Mouse (Mus musculus) right cerebral cortex, postnatal 14 days (tissue): Measurements from ENCODE around the gene Prelid1.

Source experiments
- DNase-seq: peaks from one replicate; pipeline ENCODE4 v3.0.0; 2022

The Prelid1 gene

DNA sequence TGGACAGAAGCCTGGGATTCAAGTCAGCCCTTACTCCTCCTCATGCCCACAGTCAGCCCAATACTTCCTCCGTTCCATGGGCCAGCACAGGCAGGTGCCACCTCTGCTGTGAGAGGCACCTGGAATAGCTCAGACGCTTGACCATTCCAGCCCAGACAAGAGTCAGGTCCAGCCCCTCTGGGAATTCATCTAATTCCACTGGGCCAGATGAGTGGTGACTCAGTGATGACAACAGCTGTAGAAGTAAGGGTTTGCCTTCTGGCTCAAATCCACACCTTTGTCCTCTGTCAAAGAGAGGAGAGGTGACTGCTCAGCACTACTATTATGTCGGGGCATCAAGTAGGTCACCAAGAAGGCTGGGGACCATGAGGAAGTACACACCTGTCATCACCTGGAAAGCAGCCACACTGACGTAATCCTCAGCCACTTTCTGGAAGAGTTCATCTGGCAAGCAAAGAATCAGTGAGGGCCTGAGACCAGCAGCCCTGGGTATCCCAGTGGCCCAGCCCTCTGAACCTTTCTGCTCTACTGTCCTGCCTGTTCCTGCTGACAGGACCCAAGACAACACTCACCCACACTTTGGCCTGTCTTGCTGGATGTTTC lies at the start of gene Prelid1:
TSS of gene Prelid1 (plus strand) at position 570 of the 603 bp plus-strand sequence.
- DNase-seq = no peak

DNA sequence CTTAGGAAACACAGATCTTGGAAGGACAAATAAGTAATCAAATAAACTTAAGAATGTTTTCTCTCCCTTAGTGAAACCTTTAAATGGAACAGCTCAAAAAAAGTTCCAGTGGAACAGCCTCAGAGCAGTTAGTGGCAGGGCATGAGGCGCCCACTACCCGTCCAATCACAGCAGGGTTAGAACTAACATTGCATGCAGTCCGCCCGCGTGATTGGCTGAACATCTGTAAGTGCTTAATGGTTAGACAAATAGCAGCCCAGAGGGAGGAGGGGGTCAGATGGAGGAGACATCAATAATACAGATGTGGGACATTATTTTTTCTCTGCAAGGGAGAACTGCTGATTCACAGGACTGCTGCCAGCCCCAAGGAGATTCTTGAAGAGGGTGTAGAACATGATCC lies 43.1 kb upstream of the Prelid1 start:
- DNase-seq = no peak

DNA sequence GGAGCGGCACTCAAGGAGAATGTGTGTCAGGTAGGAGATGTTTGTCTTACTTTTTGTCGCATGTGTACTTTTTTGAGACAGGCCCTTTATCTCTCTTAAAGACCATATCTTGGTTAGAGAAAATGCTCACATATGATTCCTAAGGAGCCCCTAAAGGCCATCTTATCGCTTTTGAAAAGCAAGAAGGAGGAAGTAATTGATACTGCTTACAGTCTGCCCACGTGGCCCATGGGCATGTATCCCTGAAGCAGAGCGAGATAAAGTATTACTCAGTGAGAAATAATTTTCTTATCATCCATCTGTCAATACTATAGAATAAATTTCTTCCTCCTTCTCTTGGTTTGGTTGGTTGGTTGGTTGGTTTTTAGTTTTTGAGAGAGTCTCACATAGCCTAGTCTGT lies 42.7 kb upstream of the Prelid1 start:
- no peak for DNase-seq

DNA sequence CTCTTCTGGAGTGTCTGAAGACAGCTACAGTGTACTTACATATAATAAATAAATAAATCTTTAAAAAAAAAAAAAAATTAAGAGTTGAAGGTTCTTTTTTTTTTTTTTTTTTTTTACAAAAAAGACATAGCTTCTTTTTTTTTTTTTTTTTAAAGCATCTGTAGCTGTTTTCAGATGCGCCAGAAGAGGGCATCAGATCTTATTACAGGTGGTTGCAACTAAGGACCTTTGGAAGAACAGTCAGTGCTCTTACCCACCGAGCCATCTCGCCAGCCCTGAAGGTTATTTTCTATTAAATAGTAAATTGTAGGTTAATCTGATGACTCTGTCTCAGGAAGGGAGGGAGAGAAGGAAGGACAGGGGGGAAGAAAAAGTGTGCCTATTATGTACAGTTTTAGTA lies 31.4 kb upstream of the Prelid1 start:
- no peak for DNase-seq

DNA sequence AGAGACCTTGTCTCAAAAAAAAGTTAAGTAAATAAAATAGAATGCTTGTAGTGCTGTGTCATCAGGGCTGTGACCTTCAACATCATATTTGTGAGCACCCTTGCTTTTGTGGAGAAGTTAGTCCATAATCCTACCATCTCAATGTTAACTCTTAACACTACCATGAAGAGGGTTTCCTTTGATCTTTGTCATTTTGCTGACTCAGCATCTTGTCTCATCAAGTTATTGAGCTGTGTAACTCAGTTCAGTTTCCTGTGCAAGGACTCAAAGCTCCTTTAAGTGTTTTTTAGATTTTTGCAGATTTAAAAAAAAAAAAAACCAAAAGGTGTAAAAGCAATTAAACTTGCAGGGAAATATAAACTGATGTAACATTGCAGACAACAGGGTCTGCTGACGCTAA lies 23.5 kb upstream of the Prelid1 start:
- DNase-seq = no peak

DNA sequence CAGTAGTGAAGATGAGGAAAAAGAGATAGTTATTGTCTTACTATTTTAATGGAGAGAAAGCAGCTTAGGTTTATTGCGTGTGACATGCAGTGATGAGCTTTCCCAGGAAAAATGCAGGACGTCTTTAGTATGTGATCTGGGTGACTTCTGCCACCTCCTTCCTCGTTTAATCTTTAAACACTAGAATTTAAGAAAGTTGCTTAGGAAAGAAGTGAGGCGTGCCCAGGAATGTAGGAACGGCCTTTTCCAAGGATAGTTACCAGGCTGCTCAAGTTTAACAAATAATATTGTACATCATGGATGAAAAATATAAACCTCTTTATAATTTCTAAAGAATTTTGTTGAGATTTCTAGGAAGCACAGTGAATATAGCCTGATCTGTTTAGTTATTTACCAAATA lies 19.4 kb upstream of the Prelid1 start:
- no peak for DNase-seq

DNA sequence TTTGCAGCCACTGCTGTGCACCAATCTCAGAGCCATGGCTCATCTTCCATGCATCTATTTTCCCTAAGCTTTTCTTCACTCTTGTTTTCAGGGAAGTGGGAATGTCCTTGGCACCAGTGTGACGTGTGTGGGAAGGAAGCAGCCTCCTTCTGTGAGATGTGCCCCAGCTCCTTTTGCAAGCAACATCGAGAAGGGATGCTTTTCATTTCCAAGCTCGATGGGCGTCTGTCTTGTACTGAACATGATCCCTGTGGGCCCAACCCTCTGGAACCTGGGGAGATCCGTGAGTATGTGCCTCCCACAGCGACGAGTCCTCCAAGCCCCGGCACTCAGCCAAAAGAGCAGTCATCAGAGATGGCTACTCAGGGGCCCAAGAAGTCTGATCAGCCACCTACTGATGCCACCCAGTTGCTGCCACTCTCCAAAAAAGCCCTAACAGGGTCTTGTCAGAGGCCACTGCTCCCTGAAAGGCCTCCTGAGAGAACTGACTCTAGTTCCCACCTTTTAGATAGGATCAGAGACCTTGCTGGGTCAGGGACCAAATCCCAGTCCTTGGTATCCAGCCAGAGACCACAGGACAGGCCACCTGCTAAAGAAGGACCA lies 8.2 kb upstream of the Prelid1 start:
- peak; percentile 27 for DNase-seq

DNA sequence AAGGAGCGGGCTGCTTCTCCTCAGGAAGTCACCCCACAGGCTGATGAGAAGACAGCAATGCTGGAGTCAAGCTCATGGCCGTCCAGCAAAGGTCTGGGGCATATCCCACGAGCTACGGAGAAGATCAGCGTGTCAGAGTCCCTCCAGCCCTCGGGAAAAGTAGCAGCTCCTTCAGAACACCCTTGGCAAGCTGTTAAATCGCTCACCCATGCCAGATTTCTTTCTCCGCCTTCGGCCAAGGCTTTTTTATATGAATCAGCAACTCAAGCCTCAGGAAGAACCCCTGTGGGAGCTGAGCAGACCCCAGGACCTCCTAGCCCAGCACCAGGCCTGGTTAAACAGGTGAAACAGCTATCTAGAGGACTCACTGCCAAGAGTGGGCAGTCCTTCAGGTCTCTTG lies 7.2 kb upstream of the Prelid1 start:
- DNase-seq = no peak

DNA sequence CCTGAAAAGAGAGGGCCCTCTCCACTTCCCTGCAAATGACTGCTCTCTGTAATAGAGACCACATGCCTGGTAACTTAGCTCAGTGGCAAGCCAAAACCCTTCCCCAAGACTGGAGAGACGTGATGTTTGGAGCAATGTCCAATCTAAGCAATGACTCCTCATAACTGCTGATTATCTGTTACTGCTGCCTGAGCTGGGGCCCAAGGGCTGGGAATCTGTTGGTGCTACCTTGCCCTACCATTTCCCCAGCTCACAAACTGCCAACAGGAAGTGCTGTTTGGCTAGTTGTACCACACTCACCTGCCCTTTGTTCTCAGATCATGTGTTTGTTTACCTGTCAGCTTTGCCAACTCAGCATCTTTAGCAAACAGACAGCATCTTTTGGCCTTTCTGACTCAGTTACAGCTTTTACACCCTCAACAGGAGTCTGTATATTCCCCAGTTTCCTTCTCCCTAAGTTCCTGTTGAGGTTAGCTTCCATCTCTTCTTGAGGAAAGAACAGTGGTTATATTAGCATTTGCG lies 5.3 kb upstream of the Prelid1 start:
- no peak for DNase-seq

DNA sequence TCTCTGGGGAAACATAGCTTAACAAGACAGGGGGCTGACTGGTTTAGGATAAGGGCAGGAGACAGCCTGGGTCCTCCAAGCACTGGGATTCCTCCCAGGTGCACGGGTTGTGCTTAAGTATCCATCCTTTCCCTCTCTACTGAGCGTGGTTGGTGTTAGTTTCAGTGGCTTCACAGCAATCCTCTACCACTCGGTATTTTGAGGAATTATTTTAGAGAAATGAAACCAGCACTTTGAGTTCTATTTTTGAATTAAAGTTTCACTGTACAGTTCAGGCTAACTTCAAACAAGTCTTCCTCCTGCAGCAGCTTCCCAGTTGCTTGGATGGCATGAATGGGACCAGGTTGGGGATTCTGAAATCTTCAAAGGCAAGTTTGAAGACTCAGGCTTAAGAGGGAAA lies 1.9 kb upstream of the Prelid1 start:
- DNase-seq = no peak

DNA sequence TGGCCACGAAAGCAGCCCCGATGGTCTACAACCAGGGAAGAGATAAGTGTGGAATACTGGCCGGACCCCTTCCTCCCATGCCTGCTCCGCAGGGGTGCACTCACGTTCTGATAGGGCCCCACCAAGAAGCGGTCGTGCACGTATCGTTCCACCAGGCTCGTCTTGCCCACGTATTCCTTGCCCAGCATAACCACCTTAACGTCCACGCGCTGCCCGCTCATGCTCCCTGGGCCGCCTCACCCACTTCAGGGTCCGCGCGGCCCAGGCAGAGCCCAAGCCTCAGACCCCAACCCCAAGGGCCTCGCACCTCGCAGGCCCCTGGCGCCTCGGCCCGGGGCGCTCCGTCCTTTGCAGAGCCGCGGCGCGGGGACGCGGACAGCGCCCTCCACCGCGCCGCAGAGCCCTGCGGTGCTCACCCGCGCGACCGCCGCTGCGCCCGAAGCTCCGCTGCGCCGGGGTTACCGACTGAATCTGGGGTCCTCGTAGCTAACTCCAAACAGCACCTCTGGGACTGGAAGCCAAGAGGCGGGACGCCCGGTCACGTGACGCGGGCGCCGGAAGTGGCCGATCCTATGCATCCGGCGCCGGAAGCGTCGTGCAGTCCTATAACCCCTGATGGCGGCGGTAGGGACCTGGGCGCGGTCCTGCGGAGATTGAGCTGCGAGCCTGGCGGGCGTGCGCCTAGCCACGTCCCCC lies 1.3 kb downstream of the Prelid1 start, which contains the start of gene Rab24:
TSS of gene Rab24 (minus strand) at position 513 of the 696 bp plus-strand sequence.
- peak; percentile 89 for DNase-seq

DNA sequence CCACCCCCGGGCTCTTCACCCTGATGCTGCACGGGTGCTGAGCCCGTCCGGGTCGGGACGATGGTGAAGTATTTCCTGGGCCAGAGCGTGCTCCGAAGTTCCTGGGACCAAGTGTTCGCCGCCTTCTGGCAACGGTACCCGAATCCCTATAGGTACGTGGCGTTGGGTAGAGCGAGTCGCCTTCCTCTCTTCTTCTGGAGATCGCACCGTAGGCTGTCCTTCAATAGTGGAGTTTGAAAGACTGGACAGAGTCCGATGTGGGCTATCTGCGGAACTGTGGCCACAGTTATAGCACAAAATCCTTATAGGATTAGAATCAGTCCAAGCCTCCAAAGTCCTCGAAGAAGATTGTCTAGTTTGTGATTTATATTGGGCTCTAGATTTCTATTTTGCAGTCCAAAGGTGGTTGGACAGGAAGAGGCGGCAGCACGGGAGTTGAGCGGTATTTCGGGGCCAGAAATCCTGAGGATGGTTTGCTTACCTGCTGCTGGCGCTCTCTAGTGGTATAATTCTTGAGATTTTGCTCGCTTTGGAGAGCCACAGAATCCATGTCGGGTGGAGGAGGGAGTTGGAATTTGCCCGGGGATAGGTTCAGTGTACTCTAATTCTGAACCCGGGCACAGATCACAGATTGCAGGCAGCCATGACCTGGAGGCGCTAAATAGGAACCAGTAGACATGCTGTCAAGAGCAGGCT lies 2.0 kb downstream of the Prelid1 start:
- DNase-seq = peak; percentile 34

DNA sequence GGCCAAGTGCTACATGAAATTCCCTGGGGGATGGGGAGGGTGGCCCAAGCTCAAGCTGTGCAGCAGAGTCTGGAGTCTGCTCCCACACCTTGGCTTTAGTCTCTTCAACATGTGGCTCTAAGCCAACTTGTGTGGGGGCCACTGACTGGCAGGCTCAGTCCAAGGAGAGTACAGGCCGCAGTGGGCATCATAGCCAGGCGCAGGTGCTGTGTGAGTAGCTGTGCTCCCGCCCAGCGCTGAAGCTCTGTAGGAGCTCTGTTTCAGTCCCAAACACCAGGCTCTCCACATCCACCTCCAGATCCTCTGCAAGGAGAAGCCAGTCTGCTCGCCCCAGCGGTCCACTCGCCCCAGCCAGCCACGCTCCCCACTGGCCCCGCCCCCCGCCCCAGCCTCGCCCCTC lies 5.3 kb downstream of the Prelid1 start:
- DNase-seq = no peak

DNA sequence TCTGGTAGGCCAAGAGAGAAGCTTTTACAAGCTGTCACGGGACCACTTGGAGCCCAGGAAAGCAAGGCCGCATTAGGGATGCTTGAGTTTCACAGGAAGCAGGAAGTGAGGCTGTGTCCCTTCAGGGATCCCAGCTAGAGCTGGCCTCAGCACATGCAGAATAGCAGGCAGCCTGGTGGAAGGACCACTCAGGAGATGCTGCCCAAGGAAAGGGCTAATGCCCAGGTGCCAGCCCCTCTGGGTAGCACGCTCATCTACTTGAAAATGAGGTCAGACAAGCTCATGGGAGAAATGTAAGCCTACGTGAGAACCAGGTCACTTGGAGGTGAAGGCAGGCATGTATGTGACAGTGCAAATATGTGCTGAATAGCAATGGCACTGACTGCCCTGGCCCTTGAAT lies 6.9 kb downstream of the Prelid1 start:
- no peak for DNase-seq

DNA sequence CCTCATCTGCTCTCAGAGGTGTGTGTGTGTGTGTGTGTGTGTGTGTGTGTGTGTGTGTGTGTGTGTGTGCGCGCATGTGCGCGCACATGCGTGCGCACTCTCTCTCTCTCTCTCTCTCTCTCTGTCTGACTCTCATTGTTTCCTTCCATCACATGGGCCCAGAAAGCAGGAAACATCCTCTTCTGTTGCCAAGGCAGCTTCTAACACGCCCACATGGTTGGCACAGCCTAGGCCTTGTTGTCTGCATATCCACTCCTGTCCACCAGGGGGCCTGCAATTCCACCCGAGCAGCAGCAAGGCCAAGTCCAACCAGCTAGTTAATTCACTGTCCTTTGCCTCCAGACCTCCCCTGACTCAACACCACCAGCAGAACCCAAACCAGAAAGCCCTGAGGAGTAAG lies 7.3 kb downstream of the Prelid1 start:
- peak; percentile 84 for DNase-seq

DNA sequence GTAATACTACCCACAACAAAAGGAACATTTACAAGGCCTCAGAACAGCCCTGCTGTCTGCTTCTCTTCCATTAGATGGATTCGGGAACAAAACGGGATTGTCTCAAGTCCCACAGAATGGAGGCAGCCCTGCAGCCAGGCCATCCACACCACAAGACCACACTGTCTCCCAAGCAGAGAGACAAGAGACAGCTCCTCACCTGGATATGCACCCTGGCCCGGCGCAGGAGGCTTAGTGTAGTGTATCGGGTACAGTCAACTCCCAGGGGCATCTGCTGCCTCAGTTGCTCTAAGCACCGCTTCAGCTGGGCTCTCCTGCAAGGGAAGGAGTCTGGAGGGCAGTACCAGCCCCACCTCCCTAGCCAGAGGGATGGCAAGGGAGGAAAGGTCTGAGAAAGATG lies 7.9 kb downstream of the Prelid1 start:
- DNase-seq = no peak

DNA sequence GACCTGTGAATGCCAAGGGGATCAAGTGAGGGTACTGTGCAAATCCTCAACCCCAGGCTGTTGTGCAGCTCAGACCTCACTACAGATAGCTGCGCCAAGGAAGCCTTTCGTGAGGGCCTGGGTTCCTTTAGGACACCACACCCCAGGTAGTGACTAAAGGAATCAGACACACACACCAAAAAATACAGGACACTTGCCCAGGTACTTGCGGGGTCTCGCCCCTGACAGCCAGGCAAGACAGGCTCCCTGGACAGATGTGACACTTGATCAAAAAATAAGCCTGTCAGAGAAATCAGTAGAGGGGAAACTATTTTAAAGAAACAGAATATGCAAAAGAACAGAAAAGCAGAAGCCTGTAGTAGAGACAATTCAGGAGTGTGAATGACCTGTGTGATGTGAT lies 8.3 kb downstream of the Prelid1 start:
- DNase-seq = no peak

DNA sequence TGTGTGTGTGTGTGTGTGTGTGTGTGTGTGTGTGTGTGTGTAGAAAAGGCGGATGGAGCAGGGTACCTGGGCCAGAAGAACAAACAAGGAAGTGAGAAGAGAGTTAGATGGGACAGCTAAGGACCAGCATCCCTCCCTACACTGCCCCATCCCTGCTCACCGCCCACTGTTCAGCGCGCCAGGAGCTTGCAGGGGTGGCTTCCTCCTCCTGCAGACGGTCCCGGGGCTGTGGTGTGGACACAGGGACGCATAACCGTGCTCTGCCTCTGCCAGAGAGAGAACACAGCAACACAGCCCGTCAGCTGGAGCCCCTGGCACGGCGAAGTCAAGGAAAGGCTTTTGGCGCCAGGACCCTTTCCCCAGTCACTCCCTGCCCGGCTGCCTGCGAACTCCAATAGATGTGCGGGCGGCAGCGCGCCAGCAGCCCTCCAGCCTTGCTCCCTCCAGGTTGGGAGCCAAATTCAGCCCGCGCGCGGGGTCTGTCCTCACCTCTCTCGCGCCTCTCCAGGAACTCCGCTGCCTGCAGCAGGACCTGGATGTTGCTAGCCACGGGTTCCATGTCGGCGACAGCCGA lies 8.9 kb downstream of the Prelid1 start:
- DNase-seq = peak; percentile 38

DNA sequence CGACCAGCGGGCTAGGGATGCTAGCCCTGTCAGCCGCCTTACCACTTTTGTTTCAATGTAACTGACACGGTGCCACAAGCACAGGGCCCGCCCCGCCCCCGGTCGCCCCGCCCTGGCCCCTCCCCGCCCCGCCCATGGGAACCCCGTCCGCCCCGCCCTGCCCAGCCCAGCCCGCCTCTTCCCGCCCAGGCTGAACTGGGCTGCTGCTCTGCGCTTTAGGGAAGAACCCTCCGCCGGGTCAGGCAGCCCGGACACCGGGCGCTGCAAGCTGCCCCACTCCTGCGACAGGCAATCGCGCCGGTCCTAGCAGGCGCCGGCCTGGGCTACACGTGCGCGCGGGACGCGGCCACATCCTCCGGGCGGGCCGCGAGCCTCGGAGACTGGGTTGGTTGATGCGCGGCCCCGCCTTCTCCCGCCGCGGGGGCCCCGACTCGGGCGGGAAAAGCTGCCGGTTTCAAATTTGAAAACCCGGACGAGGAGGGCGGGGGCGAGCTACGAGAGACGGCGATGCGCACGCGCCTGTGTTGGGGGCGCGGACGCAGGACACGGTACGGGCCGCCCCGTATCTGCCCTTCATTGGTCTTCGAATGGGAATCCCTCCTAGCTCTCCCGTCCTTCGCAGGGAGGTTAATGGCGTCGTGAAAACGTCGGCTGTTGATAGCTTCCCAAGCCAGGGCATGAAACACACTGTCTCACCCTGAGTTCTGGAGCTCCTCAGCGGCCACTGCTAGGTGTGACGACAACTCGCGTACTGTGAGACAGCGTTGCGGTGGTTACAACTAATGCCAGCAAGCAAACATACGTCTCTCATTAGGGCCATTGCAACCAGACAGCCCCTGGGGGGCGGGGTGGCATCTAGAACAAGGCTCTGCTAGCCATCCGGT lies 9.6 kb downstream of the Prelid1 start, which contains the start of gene Mxd3:
TSS of gene Mxd3 (minus strand) at position 141 of the 884 bp plus-strand sequence.
- peak; percentile 81 for DNase-seq

DNA sequence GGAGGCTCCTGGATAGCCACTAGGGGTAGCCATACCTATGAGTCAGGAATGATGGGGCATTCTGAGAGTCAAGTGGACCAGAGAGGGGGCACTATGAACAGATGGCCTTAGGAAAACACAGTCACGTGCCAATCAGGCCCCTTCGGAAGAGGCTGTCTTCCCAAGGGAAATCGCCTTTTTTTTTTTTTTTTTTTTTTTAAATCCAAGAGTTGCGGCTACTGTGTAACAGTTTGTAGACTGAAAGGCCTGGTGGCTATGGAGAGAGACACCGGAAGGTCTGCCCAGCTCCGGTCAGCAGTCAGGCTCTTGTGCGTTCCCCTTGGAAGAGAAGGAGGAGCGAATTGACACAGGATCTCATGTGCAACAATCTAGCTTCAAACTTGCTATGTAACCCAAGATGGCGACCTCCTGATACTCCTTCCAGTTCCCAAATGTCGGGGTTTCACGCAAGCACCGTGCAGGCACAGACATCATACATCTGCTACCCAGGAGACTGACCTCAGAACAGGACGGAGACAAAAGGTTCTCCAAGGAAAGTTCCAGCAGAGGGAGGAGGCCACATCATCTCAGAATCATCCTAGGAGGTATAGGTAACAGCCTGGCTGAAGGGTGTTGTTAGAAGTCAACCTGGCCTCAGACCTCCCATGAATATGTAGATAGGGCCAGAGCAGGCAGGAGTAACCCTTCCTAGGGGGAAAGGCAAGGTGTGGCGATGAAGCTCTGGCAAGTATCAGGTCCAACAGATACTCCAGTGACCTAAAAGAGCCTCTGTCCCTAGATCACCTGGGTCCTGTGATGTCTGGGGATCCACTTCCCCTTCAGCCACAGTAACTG lies 10.5 kb downstream of the Prelid1 start:
- DNase-seq = no peak

DNA sequence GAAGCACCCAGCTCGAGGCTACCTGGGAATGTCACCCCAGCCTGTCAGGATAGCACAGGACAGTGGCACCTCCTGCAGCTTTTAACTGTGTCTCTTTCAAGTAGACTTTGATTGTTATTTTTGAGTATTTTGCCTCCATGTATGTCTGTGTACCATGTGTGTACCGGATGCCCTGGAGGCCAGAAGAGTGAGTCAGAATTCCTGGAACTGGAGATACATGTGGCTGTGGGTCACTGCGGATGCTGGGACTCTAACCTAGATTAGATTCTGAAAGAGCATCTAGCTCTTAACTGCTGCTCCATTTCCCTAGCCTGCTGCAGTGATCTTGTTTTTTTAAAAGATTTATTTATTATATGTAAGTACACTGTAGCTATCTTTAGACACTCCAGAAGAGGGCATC lies 12.0 kb downstream of the Prelid1 start:
- DNase-seq = no peak
